Mouse (Mus musculus) forebrain, embryonic 15.5 days (tissue): ENCODE results near the gene Nup98. TPM values are rescaled to one million over a fixed set of nuclear protein-coding genes. Genes with fewer than 3 reads are reported as not detected.

Experiments used
- ATAC-seq: fragments of 200-750 bp; cut with Nextera tagmentation; replicated peaks from 2 replicates; pipeline ENCODE4 v1.8.0; 2017; ENCODE audit warnings: mild to moderate bottlenecking, moderate TSS enrichment, moderate library complexity
- H3K27ac ChIP-seq: fragments of 300-500 bp; sonication (generic); replicated peaks from 2 replicates; pipeline ENCODE4 v1.5.1; 2015; ENCODE audit warnings: mild to moderate bottlenecking, inconsistent platforms
- H3K27me3 ChIP-seq: fragments of 300-500 bp; sonication (generic); 2 replicates; pipeline ENCODE4 v1.6.1; 2015; ENCODE audit warnings: inconsistent platforms
- H3K36me3 ChIP-seq: fragments of 300-500 bp; sonication (generic); 2 replicates; pipeline ENCODE4 v1.6.1; 2015; ENCODE audit warnings: mild to moderate bottlenecking, inconsistent platforms
- H3K4me1 ChIP-seq: fragments of 300-500 bp; sonication (generic); 2 replicates; pipeline ENCODE4 v1.6.1; 2015; ENCODE audit warnings: inconsistent platforms
- H3K4me2 ChIP-seq: fragments of 300-500 bp; sonication (generic); replicated peaks from 2 replicates; pipeline ENCODE4 v1.6.1; 2015; ENCODE audit warnings: mild to moderate bottlenecking, inconsistent platforms
- H3K4me3 ChIP-seq: fragments of 300-500 bp; sonication (generic); 2 replicates; pipeline ENCODE4 v1.5.1; 2015; ENCODE audit warnings: mild to moderate bottlenecking, inconsistent platforms
- H3K9ac ChIP-seq: fragments of 300-500 bp; sonication (generic); replicated peaks from 2 replicates; pipeline ENCODE4 v1.6.1; 2015; ENCODE audit warnings: mild to moderate bottlenecking, inconsistent platforms
- H3K9me3 ChIP-seq: fragments of 300-500 bp; sonication (generic); 2 replicates; pipeline ENCODE4 v1.6.1; 2016; ENCODE audit warnings: inconsistent platforms
- WGBS: fragments of 180-500 bp; shearing (Covaris S2); methylation state at CpG from one replicate; pipeline ENCODE4 v1.1.7; 2015; ENCODE audit warnings: mixed read lengths; 5-methylcytosine and 5-hydroxymethylcytosine counted together
- polyA plus RNA-seq: library from polyadenylated mRNA; unstranded; fragments of >200 nt; fragmentation: Nextera tagmentation; extraction: Ambion mirVana; gene quantifications from 2 replicates; pipeline ENCODE4 v1.2.1, GENCODE M21; 2015

Gene Nup98
- polyA plus RNA-seq, 1 experiment from 2014 or later, result 24.2 TPM

DNA sequence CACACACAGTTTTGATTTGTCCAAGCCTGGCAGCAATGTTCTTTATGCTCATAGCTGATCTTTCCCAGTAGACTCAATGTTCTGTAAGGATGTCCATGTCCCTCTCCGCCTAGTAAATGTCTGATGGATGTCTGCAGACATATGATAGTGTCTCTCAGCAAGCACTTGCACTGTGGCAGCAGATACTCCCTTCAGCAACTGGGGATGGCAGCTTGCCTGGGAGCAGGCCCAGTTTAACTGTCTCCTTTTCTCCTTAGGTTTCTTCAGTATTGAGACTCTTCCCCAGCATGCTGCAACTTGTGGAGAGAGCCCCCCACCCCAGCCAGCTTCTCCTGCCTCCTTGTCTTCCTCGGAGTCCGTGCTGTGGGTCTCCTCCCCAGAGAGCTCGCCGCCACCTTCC is 128.2 kb downstream of the Nup98 start:
- ATAC-seq, result no peak
- no peaks in the 10 kb centered on the region for H3K4me1 ChIP-seq
- no peak overlapping the region for H3K27ac ChIP-seq
- H3K9ac ChIP-seq, result no peak overlapping the region
- peaks cover 65% of the 10 kb centered on the region for H3K36me3 ChIP-seq
- no peak overlapping the region for H3K4me3 ChIP-seq
- H3K4me2 ChIP-seq, result no peak overlapping the region
- 98% methylated on average over 5 of the region's 5 CpGs for WGBS
- no peaks in the 10 kb centered on the region for H3K27me3 ChIP-seq
- H3K9me3 ChIP-seq, result no peaks in the 10 kb centered on the region

DNA sequence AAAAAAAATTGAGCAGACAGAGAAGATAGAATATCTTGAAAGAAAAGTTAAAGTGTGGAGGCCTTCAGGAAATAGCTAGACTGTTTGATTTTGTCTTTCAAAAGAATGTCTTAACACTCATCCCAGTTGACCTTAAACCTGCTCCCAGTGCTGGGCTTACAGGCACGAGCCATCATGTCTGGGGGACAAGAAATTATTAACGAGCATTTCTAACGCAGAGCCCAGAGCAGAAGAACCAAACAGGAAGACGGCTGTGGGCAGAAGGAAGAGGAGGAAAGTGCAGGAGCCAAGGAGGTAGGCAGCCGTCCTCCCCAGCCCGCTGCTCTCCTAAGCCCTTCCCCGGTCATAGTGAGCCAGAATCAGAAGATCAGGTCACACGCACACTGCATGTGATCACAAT is 129.7 kb downstream of the Nup98 start:
- H3K9me3 ChIP-seq, result no peaks in the 10 kb centered on the region
- WGBS, result 91% methylated on average over 8 of the region's 8 CpGs
- no peak overlapping the region for H3K9ac ChIP-seq
- H3K36me3 ChIP-seq, result peaks cover 77% of the 10 kb centered on the region
- H3K27ac ChIP-seq, result no peak overlapping the region
- no peak for ATAC-seq
- H3K27me3 ChIP-seq, result no peaks in the 10 kb centered on the region
- H3K4me3 ChIP-seq, result no peak overlapping the region
- H3K4me2 ChIP-seq, result no peak overlapping the region
- no peaks in the 10 kb centered on the region for H3K4me1 ChIP-seq

DNA sequence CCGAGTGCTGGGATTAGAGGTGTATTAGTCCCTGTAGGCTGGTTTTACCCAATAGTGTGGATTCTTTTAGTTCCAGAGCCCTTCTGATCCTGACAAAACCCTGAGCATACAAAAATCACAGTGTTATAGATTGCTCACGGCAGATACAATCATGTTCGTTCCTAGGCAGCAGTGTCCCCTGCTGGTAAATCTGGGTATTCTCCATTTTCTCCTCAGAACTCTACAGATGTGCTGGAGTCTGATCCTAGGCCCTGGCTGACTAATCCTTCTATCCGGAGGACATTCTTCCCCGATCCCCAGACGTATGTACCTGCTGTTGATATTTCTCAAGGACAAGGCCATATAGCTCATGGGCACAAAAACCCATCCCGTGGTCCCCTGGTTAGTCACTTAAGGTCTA is 131.5 kb downstream of the Nup98 start:
- no peak for ATAC-seq
- WGBS, result 74% methylated on average over 7 of the region's 7 CpGs

DNA sequence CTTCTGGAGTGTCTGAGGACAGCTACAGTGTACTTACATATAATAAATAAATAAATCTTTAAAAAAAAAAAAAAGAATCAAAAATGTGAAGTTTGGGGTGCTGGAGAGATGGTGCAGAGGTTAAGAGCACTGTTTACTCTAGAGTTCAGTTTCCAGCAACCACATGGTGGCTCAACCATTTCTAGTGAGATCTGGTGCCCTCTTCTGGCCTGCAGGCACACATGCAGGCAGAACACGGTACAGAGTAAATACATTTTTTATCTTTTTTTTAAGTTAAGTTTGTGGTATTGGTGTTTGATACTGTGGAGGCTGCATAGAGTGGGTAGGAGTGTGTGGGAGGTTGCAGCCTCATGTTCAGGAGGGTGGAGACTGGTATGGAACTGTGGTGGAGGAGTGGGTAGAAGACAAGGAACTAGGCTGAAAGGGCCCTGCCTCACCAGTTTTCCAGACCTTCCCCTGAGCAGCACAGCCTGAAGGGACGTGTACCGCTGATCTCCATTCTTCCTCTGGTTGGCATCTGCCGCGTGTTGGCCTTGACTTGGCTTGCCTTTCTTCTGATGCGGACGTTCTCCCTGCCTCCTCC is 133.2 kb downstream of the Nup98 start:
- Histone ChIP-seq H3K27me3 (no peaks in the 10 kb centered on the region), H3K9me3 (no peaks in the 10 kb centered on the region), H3K27ac (no peak overlapping the region), H3K9ac (no peak overlapping the region), H3K36me3 (peaks cover 80% of the 10 kb centered on the region), H3K4me3 (no peak overlapping the region), H3K4me1 (no peaks in the 10 kb centered on the region), H3K4me2 (no peak overlapping the region)
- WGBS, result 83% methylated on average over 7 of the region's 7 CpGs
- ATAC-seq, result no peak; the same call in 1 of the 2 replicates

More for the DNA sequence above, 131.5 kb downstream of the Nup98 start:
- H3K4me1 ChIP-seq, result no peaks in the 10 kb centered on the region
- no peak overlapping the region for H3K4me3 ChIP-seq
- H3K36me3 ChIP-seq, result peaks cover 83% of the 10 kb centered on the region
- no peak overlapping the region for H3K27ac ChIP-seq
- H3K9ac ChIP-seq, result no peak overlapping the region
- H3K9me3 ChIP-seq, result no peaks in the 10 kb centered on the region
- H3K4me2 ChIP-seq, result no peak overlapping the region
- no peaks in the 10 kb centered on the region for H3K27me3 ChIP-seq

Other genes with a start within 250 kb of the Nup98 start
- 3.4 and 4.4 TPM in 2 replicates for gene Il18bp, start 191.5 kb downstream of the Nup98 start, polyA plus RNA-seq
- gene Rnf121, start 144.7 kb downstream of the Nup98 start, polyA plus RNA-seq, result 32.1 and 33.0 TPM in 2 replicates
- 40.3 TPM in 2 replicates for gene Xndc1, start 144.7 kb downstream of the Nup98 start, polyA plus RNA-seq
- 1.5 and 1.9 TPM in 2 replicates for gene Xntrpc, start 144.5 kb downstream of the Nup98 start, polyA plus RNA-seq
- 0.29 TPM in 1 of 2 replicates, not detected in the other for gene Trpc2, start 127.1 kb downstream of the Nup98 start, polyA plus RNA-seq
- 0.17 and 0.28 TPM in 2 replicates for gene Art1, start 108.4 kb downstream of the Nup98 start, polyA plus RNA-seq
- gene Art5, start 100.7 kb downstream of the Nup98 start, polyA plus RNA-seq, result 0.83 and 0.97 TPM in 2 replicates
- not detected in 2 replicates for gene Chrna10, start 93.3 kb downstream of the Nup98 start, polyA plus RNA-seq
- gene Pgap2, start within 50 bp of the Nup98 start, polyA plus RNA-seq, result 52.9 and 54.1 TPM in 2 replicates
- gene Rhog, start 45.9 kb upstream of the Nup98 start, polyA plus RNA-seq, result 16.7 and 19.6 TPM in 2 replicates
- 9.6 and 11.1 TPM in 2 replicates for gene Stim1, start 57.6 kb upstream of the Nup98 start, polyA plus RNA-seq
- 95.7 and 101 TPM in 2 replicates for gene Rrm1, start 231.5 kb upstream of the Nup98 start, polyA plus RNA-seq